In the genomic region with DNA sequence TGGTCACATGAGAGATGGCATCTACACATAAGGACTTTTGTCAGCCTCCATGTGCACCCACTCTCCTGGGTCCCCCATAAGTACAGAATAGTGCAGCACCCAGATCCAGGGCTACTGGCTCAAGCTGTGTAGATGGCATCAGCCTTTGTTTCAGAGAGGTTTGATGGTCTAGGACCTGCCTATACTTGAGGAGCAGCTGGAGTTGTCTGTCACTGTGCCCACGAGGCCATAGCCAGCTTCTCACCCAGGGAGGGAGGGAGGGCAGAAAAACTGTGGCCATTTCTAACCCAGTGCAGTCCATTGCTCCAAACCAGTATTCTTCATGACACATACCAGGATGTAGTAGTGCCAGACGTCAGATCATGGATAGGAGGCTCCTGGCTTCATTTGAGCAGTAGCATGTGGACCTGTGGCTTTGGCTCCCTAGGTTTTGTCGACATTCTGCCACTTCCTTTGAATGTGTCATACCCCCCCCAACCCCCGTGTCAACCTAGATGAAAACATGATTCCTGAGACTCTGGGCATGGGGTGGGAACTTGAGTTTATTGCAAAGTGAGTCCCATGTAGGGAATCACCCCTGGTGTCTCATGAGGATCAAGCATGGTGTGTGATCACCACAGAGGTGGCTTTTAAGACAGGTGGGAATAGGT, we compare ENCODE assay signal across 12 mouse cellular contexts.
"Had no signal": no experiment of that assay in that cellular context is flagged by ENCODE, and none has a peak within 500 bp of the region (broad histone marks: within the 10 kb centered on the region; RNA-seq: fewer than 3 reads in every experiment).

No protein-coding gene starts in this region.

- H3K4me3 ChIP-seq: left cerebral cortex, adult 2 months; limb, embryonic 10.5 days; liver, embryonic 15.5 days; neural tube, embryonic 12.5 days had no signal

- H3K9ac ChIP-seq: liver, embryonic 15.5 days; neural tube, embryonic 12.5 days had no signal

- H3K36me3 ChIP-seq: limb, embryonic 10.5 days; liver, embryonic 15.5 days; neural tube, embryonic 12.5 days had no signal

- H3K4me2 ChIP-seq: liver, embryonic 11.5 days; liver, embryonic 15.5 days; neural tube, embryonic 12.5 days had no signal

- H3K9me3 ChIP-seq: limb, embryonic 10.5 days; liver, embryonic 15.5 days; neural tube, embryonic 12.5 days had no signal

- DNase-seq: kidney, postnatal 10 days; lung, adult 2 months; lung, postnatal 4 days; midbrain, embryonic 14.5 days; thymus, postnatal 4 days had no signal

- ATAC-seq: lung, postnatal 0 days had no signal

- H3K27me3 ChIP-seq: liver, embryonic 15.5 days; neural tube, embryonic 12.5 days had no signal

- H3K27ac ChIP-seq: left cerebral cortex, adult 2 months; limb, embryonic 10.5 days; liver, embryonic 15.5 days; neural tube, embryonic 12.5 days; stomach, postnatal 0 days had no signal
